Mouse (Mus musculus) megakaryocyte-erythroid progenitor cell, adult 5-6 weeks (primary cell): ENCODE data around the gene Cramp1l. TPM values are rescaled to one million over a fixed set of nuclear protein-coding genes. Genes with fewer than 3 reads are reported as not detected.
A peak's percentile ranks its signal among the peaks of the same experiment; 100 is the strongest.
"Not testable (repeated sequence)": the region's sequence is repeated elsewhere in the genome, so short reads cannot be mapped to it uniquely, and the experiment has no call there.

Source experiments
- ATAC-seq: replicated peaks from 2 replicates; pipeline ENCODE4 v1.8.0; 2016; ENCODE audit warnings: mild to moderate bottlenecking, inconsistent platforms; ENCODE audit not compliant: severe bottlenecking, poor library complexity, low FRiP score, low TSS enrichment
- total RNA-seq, 2 experiments: library from RNA; stranded (forward) in 1 of 2; stranded (reverse) in 1 of 2; fragments of 200-1000, 215-1000 nt in 1 of 2; fragments of >200 nt in 1 of 2; fragmentation: Nextera tagmentation in 1 of 2; gene quantifications; 2 replicates each; pipeline ENCODE4 v1.2.3; 2014 to 2017

Gene Cramp1l
- total RNA-seq, 2 experiments from 2014 or later, result 10.1 to 38.1 TPM

DNA sequence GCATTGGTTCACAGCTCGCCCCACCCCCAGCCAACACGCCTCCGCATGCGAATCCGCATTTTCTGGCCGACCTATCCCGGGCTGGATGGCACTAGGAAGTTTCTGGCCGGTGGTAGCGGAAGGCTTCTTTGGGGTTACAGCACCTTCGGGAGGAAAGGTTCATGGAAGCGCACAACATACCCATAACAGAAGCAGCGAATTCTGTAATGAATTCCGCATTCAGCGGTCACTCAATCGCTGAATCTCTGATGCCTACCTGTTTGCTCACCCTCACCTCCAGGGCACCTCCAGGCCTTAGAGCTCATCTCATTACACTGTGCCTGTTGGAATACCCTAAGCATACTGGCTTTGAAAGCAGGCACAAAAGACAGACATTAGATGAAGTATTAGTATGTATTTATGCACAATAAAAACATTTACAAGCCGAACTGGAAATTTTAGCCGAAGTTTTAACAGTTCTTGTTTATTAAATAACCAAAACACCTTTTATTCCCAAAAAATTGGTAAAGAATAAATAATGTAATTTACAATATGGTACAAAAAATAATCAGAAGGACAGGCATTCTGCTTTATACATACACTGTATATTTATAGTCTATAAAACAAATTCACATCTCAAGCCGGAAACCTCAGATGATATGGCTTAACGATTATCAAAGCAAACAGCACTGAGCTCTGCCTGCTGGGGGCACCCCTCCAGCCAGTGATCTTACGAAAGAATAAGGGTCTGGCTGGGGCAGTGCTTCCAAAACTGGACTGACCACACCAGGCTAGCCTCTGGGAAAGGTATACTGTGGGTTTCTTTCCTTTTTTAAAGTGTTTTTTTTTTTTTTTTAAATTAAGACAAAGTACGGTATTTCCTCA, 54.5 kb downstream of the Cramp1l start:
- ATAC-seq, result peak; percentile 13

GRCm38 (mm10) chr17:24960135-24960851, 55.3 kb downstream of the Cramp1l start, which contains the start of gene Jpt2:
TSS of gene Jpt2 (minus strand) at chr17:24960689.
- peak; percentile 98 for ATAC-seq

DNA sequence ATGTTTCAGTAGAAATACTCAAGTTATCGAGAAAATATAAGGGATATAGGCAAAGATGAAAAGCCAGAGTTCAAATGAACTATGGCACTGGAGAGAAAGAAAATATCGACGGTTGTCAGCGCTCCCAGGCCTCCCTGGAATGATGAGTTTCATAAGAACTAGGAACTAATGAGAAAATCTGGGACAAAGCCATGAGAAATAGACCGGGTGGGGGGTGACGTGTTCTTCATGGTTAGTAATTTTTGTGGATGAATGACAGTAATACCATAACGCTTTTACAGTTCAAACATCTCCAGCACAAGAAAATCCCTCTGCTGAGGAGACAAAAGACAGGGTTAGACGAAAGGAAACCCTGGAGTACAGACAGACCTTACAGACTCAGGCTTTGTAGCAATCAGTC, 56.2 kb downstream of the Cramp1l start:
- ATAC-seq, result no peak

DNA sequence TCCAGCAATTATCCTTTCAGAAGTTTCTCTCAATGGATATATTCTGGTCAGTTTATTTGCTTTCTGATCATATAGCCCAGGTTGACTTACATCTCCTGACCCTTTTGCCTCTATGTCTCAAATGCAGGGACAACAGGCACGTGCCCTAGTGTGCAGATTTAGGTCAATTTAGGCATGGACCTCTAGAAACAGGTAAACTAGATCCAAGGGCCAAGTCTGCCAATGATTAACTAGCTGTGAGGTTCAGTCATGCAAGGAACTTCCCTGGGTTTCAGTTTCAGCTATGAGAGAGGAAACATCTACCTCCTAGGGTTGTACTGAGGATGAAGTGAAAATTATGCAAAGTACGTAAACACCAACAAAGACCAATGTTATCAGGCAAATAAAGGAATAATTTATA, 62.3 kb downstream of the Cramp1l start:
- ATAC-seq, result no peak

- ATAC-seq, result no peak
Measured at GRCm38 (mm10) chr17:24950671-24951070, 64.9 kb downstream of the Cramp1l start.

DNA sequence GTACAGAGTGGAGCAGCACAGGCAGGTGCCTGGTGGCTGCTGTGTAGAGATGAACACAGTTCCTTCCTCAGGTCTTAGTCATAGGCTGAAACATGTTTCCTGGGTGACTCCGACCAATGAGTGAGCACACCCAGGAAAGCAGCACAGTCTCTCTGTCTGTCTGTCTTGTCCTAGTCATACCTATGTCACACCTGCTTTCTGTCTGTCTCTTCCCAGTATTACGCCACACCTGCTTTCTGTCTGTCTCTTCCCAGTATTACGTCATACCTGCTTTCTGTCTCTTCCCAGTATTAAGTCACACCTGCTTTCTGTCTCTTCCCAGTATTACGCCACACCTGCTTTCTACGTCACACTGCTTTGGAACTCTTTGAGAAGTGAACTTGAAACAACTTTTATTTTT, 67.4 kb downstream of the Cramp1l start:
- ATAC-seq, result no peak

GRCm38 (mm10) chr17:24943589-24943988, 72.0 kb downstream of the Cramp1l start:
- not testable (repeated sequence) for ATAC-seq

DNA sequence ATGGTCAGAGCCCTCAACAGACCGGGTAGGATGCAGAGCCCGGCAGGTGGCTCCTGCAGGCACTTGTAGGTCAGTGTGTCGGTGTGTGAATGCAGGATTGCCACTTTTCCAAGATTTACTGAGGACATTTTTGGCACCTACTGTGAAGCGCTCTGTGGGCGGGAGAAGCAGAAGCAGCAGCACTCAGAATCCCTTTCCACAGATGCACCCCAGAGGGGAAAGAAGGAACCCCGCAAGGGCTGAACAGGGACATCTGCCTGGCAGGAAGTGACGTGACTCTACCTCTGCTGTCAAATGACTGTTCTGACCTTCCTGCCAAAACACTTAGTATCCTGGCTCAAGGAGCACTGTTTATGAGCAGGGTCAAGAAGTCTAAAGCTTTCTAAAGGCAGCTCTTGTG, 72.6 kb downstream of the Cramp1l start:
- ATAC-seq, result no peak

- ATAC-seq, result peak; percentile 87
Measured at GRCm38 (mm10) chr17:24942453-24942852, 73.1 kb downstream of the Cramp1l start.

DNA sequence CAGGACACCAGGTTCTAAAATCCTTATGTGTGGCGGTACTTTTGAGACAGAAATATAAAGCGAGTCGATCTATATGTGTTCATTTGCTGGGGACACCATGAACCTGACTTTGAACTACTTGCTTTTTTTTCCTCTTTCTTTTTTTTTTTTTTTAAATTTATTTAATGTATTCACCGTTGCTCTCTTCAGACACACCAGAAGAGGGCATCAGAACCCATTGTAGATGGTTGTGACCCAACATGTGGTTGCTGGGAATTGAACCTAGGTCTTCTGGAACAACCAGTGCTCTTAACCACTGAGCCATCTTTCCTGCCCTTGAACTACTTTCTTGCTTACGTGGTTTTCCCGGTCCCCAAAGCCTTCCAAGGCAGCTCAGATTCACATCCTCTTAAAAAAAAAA, 78.3 kb downstream of the Cramp1l start:
- ATAC-seq, result no peak

DNA sequence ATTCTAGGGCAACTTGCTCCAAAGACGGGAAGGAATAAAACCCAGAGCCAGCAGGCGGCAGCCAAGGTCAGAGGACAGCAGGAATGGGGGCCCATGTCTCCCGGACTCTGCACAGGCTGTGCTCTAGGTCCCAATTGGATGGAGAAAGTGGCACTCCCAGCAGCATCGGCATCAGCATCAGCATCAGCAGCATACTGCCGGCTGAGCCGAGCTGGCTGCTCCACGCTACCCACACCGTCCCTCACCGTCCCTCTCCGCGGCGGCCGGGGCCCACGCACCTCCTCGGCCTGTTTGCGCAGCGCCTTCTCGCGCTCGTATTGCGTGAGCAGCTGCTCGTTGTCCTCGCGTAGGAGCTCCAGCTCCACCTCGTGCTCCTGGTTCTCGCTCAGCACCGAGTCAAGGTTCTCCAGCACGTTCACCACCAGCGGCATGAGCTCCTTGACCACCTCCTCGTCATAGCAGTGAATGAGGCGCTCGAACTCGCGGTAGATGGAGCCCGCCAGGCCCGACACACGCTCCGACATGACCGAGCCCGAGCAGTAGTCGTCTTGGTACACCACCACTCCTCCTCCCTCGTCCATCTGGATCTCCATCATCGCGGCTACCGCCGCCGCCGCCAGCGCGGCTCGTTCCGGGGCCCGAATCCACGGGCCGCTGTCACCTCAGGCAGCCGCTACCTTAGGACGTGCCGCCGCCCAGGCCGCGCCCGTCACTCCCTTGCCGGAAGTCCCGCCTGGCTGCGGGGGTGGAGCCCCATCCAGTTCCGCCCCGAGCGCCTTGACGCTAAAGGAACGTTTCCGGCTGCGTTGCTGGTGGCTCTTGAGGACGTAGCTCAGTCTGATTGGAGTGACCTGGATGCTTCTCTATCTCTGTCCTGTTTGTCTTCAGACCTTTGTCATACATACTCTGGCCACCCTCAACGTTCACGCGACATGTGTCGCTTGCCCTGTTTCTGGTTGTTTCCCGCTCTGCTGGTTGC, 79.0 kb downstream of the Cramp1l start, which contains the start of gene Mapk8ip3:
TSS of gene Mapk8ip3 (minus strand) at position 719 of the 979 bp plus-strand sequence.
- peak; percentile 95 for ATAC-seq

GRCm38 (mm10) chr17:24935666-24936065, 79.9 kb downstream of the Cramp1l start:
- ATAC-seq, result no peak

DNA sequence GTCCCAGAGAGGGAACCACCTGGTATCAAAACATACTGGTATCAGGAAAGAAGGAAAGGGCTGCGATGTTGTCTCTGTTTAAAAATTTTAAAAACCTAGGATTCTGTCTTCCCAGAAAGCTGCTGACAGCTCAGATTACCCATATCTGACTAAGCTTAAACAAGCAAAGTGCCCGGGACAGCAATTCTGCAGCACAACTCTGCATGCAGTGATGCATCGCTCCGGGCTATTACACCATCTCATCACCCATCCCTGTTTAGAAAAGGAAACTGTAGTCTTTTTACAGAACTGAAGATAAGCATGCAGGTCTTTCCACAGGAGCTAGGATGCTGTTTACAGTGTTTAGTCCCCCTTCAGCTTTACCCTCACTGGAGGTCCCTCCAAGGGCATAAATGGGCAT, 80.7 kb downstream of the Cramp1l start:
- no peak for ATAC-seq

GRCm38 (mm10) chr17:24933163-24933562, 82.4 kb downstream of the Cramp1l start:
- no peak for ATAC-seq

DNA sequence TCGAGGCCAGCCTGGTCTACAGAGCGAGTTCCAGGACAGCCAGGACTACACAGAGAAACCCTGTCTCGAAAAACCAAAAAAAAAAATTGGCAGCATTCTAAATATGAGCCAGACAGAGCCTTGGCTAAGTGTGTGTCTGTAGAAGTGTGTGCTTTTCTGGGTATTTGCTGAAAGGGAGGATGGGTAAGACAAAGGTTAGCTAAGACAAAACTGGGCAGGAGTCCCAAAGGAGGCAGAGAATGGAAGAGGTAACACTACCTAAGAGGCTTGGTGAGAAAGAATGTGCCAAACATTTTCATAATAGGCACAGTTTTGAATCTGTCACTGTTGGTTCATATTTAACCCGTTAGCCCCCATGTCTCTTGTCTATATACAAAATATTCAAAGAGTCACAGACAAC, 83.2 kb downstream of the Cramp1l start:
- ATAC-seq, result no peak

DNA sequence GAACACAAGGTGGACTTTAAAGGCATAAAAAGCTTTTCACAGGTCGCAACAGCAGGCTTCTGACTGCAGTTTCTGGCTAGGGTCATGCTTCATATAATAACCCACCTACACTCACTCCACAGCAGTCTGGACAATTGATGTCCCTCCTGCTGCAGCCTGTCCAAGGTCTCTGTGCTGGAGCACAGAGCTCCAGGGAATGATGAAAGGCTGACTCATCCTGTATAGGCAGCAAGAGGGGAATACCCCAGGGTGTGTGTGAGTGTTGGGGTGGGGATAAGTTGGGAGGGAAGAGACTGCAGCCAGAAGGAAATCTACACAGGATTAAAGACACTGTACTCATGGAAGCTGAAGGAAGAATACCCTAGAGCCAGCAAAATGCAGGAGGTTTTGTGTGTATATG, 86.1 kb downstream of the Cramp1l start:
- ATAC-seq, result no peak

- ATAC-seq, result no peak
Measured at GRCm38 (mm10) chr17:24923246-24923645, 92.3 kb downstream of the Cramp1l start.

DNA sequence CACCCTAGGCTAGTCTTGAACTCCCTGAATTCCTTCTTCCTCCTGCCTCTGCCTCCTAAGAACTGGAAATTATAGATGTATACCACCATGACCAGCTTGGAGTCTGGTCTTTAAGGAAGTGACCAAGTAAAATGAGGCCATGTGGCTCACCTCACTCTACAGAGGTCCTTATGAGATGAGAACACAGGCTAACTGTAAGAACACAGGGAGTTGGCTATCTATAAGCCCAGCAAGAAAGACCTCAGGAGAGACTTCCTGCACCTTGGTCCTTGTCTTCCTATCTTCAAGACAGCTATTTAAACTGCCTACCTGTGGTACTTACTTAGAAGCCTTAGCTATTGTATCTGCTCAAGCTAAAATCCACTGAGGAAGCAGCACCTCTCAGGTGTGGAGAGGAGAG, 101.6 kb downstream of the Cramp1l start:
- ATAC-seq, result no peak
